Mouse (Mus musculus) MEL (cell line): ENCODE measurements around the gene Ebf3. TPM values are rescaled to one million over a fixed set of nuclear protein-coding genes. Genes with fewer than 3 reads are reported as not detected.

Source experiments
- DNase-seq: peaks from one replicate; pipeline ENCODE4 v3.0.0; 2011; ENCODE audit warnings: low read depth, low spot score
- H3K27ac ChIP-seq: 2 replicates; pipeline ENCODE4 v1.5.1; 2012; ENCODE audit warnings: low read depth, mild to moderate bottlenecking, control low read depth, low read length, moderate library complexity; ENCODE audit not compliant: control insufficient read depth
- H3K27me3 ChIP-seq, 2 experiments: fragments of 150-350 bp in 1 of 2; sonication (generic) in 1 of 2; 2 replicates each; pipeline ENCODE4 v1.6.1; 2012; ENCODE audit warnings: low read length in 2 of 2, mild to moderate bottlenecking in 2 of 2, improper control_type of control experiment in 1 of 2, moderate library complexity in 1 of 2; ENCODE audit not compliant: insufficient read depth in 2 of 2, control insufficient read depth in 1 of 2
- H3K36me3 ChIP-seq, 2 experiments: 2 replicates each; pipeline ENCODE4 v1.6.1; 2012 to 2014; ENCODE audit warnings: low read length in 2 of 2, improper control_type of control experiment in 1 of 2, inconsistent platforms in 1 of 2, mild to moderate bottlenecking in 1 of 2; ENCODE audit not compliant: insufficient read depth in 2 of 2, control insufficient read depth in 1 of 2
- H3K4me1 ChIP-seq, 2 experiments: fragments of 150-350 bp in 1 of 2; sonication (generic) in 1 of 2; 2 replicates each; pipeline ENCODE4 v1.6.1; 2012; ENCODE audit warnings: low read length in 2 of 2, improper control_type of control experiment in 1 of 2, mild to moderate bottlenecking in 1 of 2; ENCODE audit not compliant: insufficient read depth in 2 of 2, control insufficient read depth in 1 of 2
- H3K4me3 ChIP-seq, 2 experiments: fragments of 150-350 bp in 1 of 2; sonication (generic) in 1 of 2; 2 replicates each; pipeline ENCODE4 v1.5.1; 2012; ENCODE audit warnings: low read depth in 2 of 2, low read length in 2 of 2, mild to moderate bottlenecking in 2 of 2, moderate library complexity in 2 of 2, control low read depth in 1 of 2, improper control_type of control experiment in 1 of 2; ENCODE audit not compliant: control insufficient read depth in 1 of 2, insufficient read depth in 1 of 2
- H3K79me2 ChIP-seq: 2 replicates; pipeline ENCODE4 v1.6.1; 2012; ENCODE audit warnings: mild to moderate bottlenecking, low read length, moderate library complexity; ENCODE audit not compliant: control insufficient read depth, poor library complexity, insufficient read depth
- H3K9ac ChIP-seq: 2 replicates; pipeline ENCODE4 v1.6.1; 2012; ENCODE audit warnings: low read depth, mild to moderate bottlenecking, control low read depth, low read length, moderate library complexity; ENCODE audit not compliant: control insufficient read depth, poor library complexity, severe bottlenecking
- H3K9me3 ChIP-seq: fragments of 150-350 bp; sonication (generic); replicated peaks from 2 replicates; pipeline ENCODE4 v1.6.1; 2012; ENCODE audit warnings: mild to moderate bottlenecking, low read length, improper control_type of control experiment, moderate library complexity; ENCODE audit not compliant: insufficient read depth
- CTCF ChIP-seq, 3 experiments: IDR thresholded peaks in 2 of 3; conservative IDR thresholded peaks in 1 of 3; 2 replicates each; pipeline ENCODE4 v1.5.1; 2011 to 2012; ENCODE audit warnings: low read length in 3 of 3, low read depth in 2 of 3, mild to moderate bottlenecking in 2 of 3, improper control_type of control experiment in 1 of 3, inconsistent platforms in 1 of 3, mixed read lengths in 1 of 3, moderate library complexity in 1 of 3; ENCODE audit not compliant: control insufficient read depth in 1 of 3, insufficient read depth in 1 of 3, poor library complexity in 1 of 3, severe bottlenecking in 1 of 3
- ELF1 ChIP-seq: IDR thresholded peaks from 2 replicates; pipeline ENCODE4 v1.6.1; 2014; ENCODE audit warnings: low read depth, mild to moderate bottlenecking, inconsistent platforms, low read length, improper control_type of control experiment, moderate library complexity
- MAX ChIP-seq: IDR thresholded peaks from 2 replicates; pipeline ENCODE4 v1.6.1; 2011; ENCODE audit warnings: low read length, improper control_type of control experiment
- MAZ ChIP-seq: IDR thresholded peaks from 2 replicates; pipeline ENCODE4 v1.6.1; 2012; ENCODE audit warnings: low read depth, mild to moderate bottlenecking, inconsistent platforms, low read length, improper control_type of control experiment
- MYB ChIP-seq: IDR thresholded peaks from 2 replicates; pipeline ENCODE4 v1.6.1; 2011; ENCODE audit warnings: mild to moderate bottlenecking, low read depth, low read length, improper control_type of control experiment
- MYC ChIP-seq: IDR thresholded peaks from 2 replicates; pipeline ENCODE4 v1.6.1; 2011; ENCODE audit warnings: low read depth, mild to moderate bottlenecking, low read length, improper control_type of control experiment, moderate library complexity
- NELFE ChIP-seq: IDR thresholded peaks from 2 replicates; pipeline ENCODE4 v1.6.1; 2011; ENCODE audit warnings: low read depth, low read length, improper control_type of control experiment
- POLR2A ChIP-seq, 2 experiments: IDR thresholded peaks; 2 replicates each; pipeline ENCODE4 v1.6.1; 2011 to 2012; ENCODE audit warnings: low read length in 2 of 2, mild to moderate bottlenecking in 2 of 2, control low read depth in 1 of 2, improper control_type of control experiment in 1 of 2, low read depth in 1 of 2, moderate library complexity in 1 of 2; ENCODE audit not compliant: control insufficient read depth in 1 of 2, insufficient read depth in 1 of 2, poor library complexity in 1 of 2
- POLR2AphosphoS2 ChIP-seq: IDR thresholded peaks from 2 replicates; pipeline ENCODE4 v1.6.1; 2011; ENCODE audit warnings: low read length, improper control_type of control experiment
- RCOR1 ChIP-seq: IDR thresholded peaks from 2 replicates; pipeline ENCODE4 v1.6.1; 2012; ENCODE audit warnings: low read depth, mild to moderate bottlenecking, inconsistent platforms, low read length, improper control_type of control experiment
- SMC3 ChIP-seq: IDR thresholded peaks from 2 replicates; pipeline ENCODE4 v1.6.1; 2011; ENCODE audit warnings: low read depth, low read length, improper control_type of control experiment
- TAL1 ChIP-seq: IDR thresholded peaks from 2 replicates; pipeline ENCODE4 v1.6.1; 2012; ENCODE audit warnings: mild to moderate bottlenecking, inconsistent platforms, low read length, moderate library complexity, mixed read lengths
- TCF12 ChIP-seq: IDR thresholded peaks from 2 replicates; pipeline ENCODE4 v1.6.1; 2014; ENCODE audit warnings: low read depth, mild to moderate bottlenecking, inconsistent platforms, low read length, improper control_type of control experiment, moderate library complexity
- USF1 ChIP-seq: IDR thresholded peaks from 2 replicates; pipeline ENCODE4 v1.6.1; 2014; ENCODE audit warnings: low read depth, mild to moderate bottlenecking, inconsistent platforms, low read length, improper control_type of control experiment, moderate library complexity
- polyA plus RNA-seq, 2 experiments: library from polyadenylated mRNA; stranded (reverse) in 1 of 2; unstranded in 1 of 2; fragments of >175 nt in 1 of 2; fragments of >200 nt in 1 of 2; gene quantifications; 2 replicates each; pipeline versions ENCODE4 v1.2.1 to v1.2.4; 2012; ENCODE audit warnings: low replicate concordance in 2 of 2, low read depth in 1 of 2; ENCODE audit not compliant: insufficient read length in 2 of 2, insufficient read depth in 1 of 2, missing spikeins in 1 of 2
- total RNA-seq: library from RNA; depleted of rRNA; stranded (reverse); fragments of 300-350 nt; gene quantifications from 2 replicates; pipeline ENCODE4 v1.2.3, GENCODE M21; 2012

The Ebf3 gene
- total and polyA plus RNA-seq, 3 experiments = not detected

DNA sequence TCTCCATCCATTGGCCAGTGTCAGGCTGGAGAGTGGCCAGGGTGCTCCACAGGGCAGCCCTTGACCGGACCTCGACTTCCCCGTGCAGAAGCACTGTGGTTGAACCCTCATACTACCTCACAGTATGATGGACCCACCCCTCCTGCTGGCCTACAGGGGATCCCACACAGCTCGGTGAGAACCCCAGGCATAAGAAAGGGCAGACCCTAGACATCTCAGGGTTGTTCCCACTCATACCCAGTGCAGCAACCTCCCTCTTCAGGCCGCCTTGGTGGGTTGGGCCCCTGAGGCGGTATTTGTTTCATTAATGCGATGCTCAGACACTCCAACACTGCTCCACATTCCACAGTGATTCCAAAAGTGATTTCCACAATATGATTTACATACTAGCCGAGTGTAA is 51.9 kb downstream of the Ebf3 start:
- H3K27ac ChIP-seq = no peak overlapping the region
- no peaks in the 10 kb centered on the region for H3K4me1 ChIP-seq
- H3K9ac ChIP-seq = no peak overlapping the region
- H3K36me3 ChIP-seq = no peaks in the 10 kb centered on the region
- no peaks in the 10 kb centered on the region for H3K27me3 ChIP-seq
- no peak for DNase-seq
- TF ChIP-seq ELF1 = no peak
- TF ChIP-seq RCOR1 = no peak
- TF ChIP-seq TCF12 = no peak
- no peak for TF ChIP-seq MYC
- TF ChIP-seq POLR2AphosphoS2 = no peak
- no peak for TF ChIP-seq USF1
- no peak for TF ChIP-seq MAX
- TF ChIP-seq MYB = no peak
- TF ChIP-seq MAZ = no peak
- TF ChIP-seq CTCF (IDR thresholded peaks at IDR 0.05 in 2 of 3, conservative IDR thresholded peaks at IDR 0.05 in 1 of 3; ENCODE audit: control insufficient read depth in 1 of 3, insufficient read depth in 1 of 3, low read depth in 2 of 3, low read length in 3 of 3, poor library complexity in 1 of 3, severe bottlenecking in 1 of 3) = no peak
- no peak for TF ChIP-seq POLR2A (IDR thresholded peaks at IDR 0.05; ENCODE audit: control insufficient read depth in 1 of 2, insufficient read depth in 1 of 2, low read depth in 1 of 2, low read length in 2 of 2, poor library complexity in 1 of 2)
- no peaks in the 10 kb centered on the region for H3K79me2 ChIP-seq
- H3K4me3 ChIP-seq = no peak overlapping the region
- no peaks in the 10 kb centered on the region for H3K9me3 ChIP-seq

DNA sequence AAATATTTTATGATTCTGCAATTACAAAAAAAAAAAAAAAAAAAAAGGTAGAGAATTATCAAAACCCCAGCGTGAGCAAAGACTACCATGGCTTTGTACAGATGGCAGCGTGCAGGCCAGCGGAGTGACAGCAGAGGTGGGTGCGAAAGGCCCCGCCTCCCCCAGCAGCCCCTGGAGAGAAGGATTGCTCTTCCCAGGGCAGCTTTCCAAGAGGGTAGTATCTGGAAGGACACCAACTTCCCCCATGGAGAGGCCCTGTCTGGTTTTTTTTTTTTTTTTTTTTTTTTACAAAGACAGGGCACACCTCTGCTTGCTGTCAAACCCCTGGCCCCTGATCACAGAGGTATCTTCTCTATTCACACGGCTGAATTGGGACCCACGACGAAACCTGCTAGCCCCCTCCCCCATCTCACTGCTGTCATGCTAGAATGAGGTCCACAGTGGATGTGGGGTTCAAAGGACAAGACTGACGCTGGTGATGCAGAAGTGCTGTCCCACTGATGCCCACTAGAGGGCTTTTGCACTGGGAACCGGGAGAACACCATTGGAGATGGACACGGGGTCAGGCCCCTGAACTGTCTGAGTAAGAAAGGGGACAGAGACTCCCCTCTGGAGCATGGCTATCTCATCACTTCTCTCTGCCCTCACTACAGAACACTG is 67.9 kb downstream of the Ebf3 start:
- Histone ChIP-seq H3K36me3 (no peaks in the 10 kb centered on the region), H3K4me3 (no peak overlapping the region), H3K27me3 (no peaks in the 10 kb centered on the region), H3K9me3 (no peaks in the 10 kb centered on the region), H3K9ac (no peak overlapping the region), H3K27ac (no peak overlapping the region), H3K4me1 (no peaks in the 10 kb centered on the region), H3K79me2 (no peaks in the 10 kb centered on the region)
- peak; percentile 12 for DNase-seq
- TF ChIP-seq CTCF (IDR thresholded peaks at IDR 0.05 in 2 of 3, conservative IDR thresholded peaks at IDR 0.05 in 1 of 3; ENCODE audit: control insufficient read depth in 1 of 3, insufficient read depth in 1 of 3, low read depth in 2 of 3, low read length in 3 of 3, poor library complexity in 1 of 3, severe bottlenecking in 1 of 3) (peak; percentile 26 to 28 (median 27); a peak in 5 of 6 replicates), TAL1 (no peak)

DNA sequence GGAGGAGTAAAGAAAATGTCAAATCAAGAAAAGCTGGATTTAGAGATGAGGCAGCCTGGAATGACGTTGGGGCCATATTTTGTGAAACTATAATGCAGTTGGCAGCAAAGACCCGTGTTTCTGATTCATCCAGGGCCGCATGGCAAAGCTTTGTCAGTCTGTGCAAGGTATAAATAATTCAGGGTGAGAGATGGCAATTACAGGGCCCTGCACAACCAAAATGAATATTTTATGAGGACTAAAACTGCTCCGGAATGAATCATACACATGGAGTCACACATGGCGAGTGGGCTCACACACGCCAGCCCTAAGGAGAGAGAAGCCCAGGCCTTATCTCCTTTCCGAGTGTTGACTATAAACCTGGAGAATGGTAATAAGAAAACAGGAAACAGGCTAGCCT is 69.4 kb downstream of the Ebf3 start:
- DNase-seq = no peak
- TF ChIP-seq SMC3 = no peak
- TF ChIP-seq NELFE = no peak
- no peaks in the 10 kb centered on the region for H3K9me3 ChIP-seq
- H3K79me2 ChIP-seq = no peaks in the 10 kb centered on the region
- H3K9ac ChIP-seq = no peak overlapping the region
- no peak overlapping the region for H3K4me3 ChIP-seq
- H3K27ac ChIP-seq = no peak overlapping the region
- H3K36me3 ChIP-seq = no peaks in the 10 kb centered on the region
- H3K27me3 ChIP-seq = no peaks in the 10 kb centered on the region
- H3K4me1 ChIP-seq = no peaks in the 10 kb centered on the region
